Mouse (Mus musculus) activated CD4-positive, CD25-positive, alpha-beta regulatory T cell (primary cell): ENCODE results near the gene Tsc22d4. TPM values are rescaled to one million over a fixed set of nuclear protein-coding genes. Genes with fewer than 3 reads are reported as not detected.

Experiments used
- polyA plus RNA-seq, 2 experiments: library from polyadenylated mRNA; unstranded; fragments of 100-300 nt; shearing (Covaris generic); gene quantifications; one replicate each; pipeline ENCODE4 v1.2.1; 2017

Tsc22d4 gene
- 100 to 1,000 TPM; 347 to 409 TPM for polyA plus RNA-seq

DNA sequence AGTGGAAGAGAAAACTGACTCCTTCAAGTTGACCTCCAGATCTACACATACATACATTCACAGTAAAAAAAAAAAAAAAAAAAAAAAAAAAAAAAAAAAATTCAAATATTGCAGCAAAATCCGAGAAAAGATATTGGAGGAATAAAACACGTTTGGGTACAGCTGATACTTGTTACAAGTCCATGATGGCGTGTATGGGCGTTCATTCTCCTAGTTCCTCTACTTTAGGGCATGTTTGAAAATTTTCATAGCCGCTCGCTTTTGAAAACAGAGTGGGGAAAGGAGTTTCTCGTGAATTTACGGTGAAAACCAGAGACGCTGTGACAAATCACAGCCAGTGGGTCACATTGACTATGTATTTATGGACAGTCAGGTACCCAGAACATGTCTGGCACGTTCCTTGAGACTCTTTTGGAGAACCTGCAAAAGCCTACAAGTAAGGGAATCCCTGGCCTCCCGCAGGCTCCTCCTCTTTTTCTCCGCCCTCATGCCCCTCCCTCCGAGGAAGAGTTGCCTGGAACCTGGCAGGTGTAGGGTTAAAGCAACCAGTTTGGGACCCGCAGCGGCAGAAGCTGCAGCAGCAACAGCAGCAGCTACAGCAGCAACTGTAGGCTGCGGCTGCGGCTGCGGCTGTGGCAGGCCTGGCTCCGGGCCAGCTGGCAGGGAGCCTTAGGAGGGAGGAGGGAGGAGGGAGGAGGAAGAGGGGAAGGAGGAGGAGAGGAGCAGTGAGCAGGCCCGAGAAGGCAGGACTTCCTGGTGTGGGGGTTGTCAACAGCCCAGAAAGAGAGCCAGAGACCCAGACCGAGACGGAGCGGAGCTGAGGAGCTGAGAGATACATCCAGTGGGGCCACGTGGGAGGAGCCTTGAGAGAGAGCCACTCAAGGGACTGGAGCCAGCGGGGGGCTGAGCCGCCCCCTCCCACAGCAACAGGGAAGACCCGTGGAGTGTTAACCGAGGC is at the start of gene Tsc22d4:
Tsc22d4 (plus strand) TSS at position 517 of the 958 bp plus-strand sequence.

GRCm38 (mm10) chr5:137741023-137741931 is 4.3 kb upstream of the Tsc22d4 start, which contains the start of gene Nyap1:
Gene Nyap1 (minus strand): TSS chr5:137741607.

DNA sequence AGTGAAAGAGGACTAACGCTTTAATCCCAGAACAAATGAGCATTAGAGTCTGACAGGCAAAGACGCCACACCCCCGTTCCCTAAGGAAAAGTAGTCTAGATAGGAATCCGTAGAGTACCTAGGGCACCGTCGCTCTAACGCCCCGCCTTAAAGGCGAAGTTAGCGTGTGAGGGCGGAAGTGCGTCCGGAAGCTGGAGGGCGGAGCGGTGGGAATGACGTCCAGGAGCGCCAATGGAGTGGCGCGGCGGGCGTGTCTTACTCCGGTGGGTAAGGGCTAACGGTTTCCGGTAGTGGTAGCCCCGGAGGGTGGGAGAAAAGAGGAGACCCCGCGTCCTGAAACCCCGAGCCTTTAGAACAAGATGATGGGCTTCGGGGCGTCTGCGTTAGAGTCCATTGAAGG is 33.1 kb downstream of the Tsc22d4 start, which contains the start of gene Ppp1r35:
Ppp1r35 (plus strand) TSS at position 215 of the 400 bp plus-strand sequence.

GRCm38 (mm10) chr5:137787151-137787928 is 41.8 kb downstream of the Tsc22d4 start, which contains the start of the genes Mepce and Zcwpw1:
Gene Mepce (minus strand): TSS chr5:137787655.
Gene Zcwpw1 (plus strand): TSS chr5:137787798.

Other genes with a start within 250 kb of the Tsc22d4 start
- 10 to 100 TPM; 47.8 to 57.7 TPM for gene Pop7, start 243.2 kb upstream of the Tsc22d4 start, polyA plus RNA-seq
- gene Gigyf1, start 227.2 kb upstream of the Tsc22d4 start, polyA plus RNA-seq, result 10 to 100 TPM in 1 of 2 experiments, 1 to 10 TPM in 1; 8.3 to 15.9 TPM
- gene Epo, start 212.5 kb upstream of the Tsc22d4 start, polyA plus RNA-seq, result not detected
- 100 to 1,000 TPM; 290 to 376 TPM for gene Gnb2, start 212.2 kb upstream of the Tsc22d4 start, polyA plus RNA-seq
- gene Actl6b, start 192.2 kb upstream of the Tsc22d4 start, polyA plus RNA-seq, result not detected
- gene Tfr2, start 175.9 kb upstream of the Tsc22d4 start, polyA plus RNA-seq, result 1 to 10 TPM in 1 of 2 experiments, not detected in 1; 1.2 TPM
- gene Mospd3, start 144.7 kb upstream of the Tsc22d4 start, polyA plus RNA-seq, result 100 to 1,000 TPM; 105 to 118 TPM
- gene Pcolce, start 131.9 kb upstream of the Tsc22d4 start, polyA plus RNA-seq, result under 1 TPM; 0.75 to 0.98 TPM
- gene Fbxo24, start 116.7 kb upstream of the Tsc22d4 start, polyA plus RNA-seq, result under 1 TPM; 0.42 to 0.76 TPM
- 100 to 1,000 TPM; 199 to 234 TPM for gene Lrch4, start 116.6 kb upstream of the Tsc22d4 start, polyA plus RNA-seq
- gene Gm20605, start 116.6 kb upstream of the Tsc22d4 start, polyA plus RNA-seq, result 10 to 100 TPM; 51.3 to 58.0 TPM
- gene Sap25, start 104.4 kb upstream of the Tsc22d4 start, polyA plus RNA-seq, result 10 to 100 TPM; 87.4 to 94.1 TPM
- not detected for gene Irs3, start 100.0 kb upstream of the Tsc22d4 start, polyA plus RNA-seq
- gene Agfg2, start 61.0 kb upstream of the Tsc22d4 start, polyA plus RNA-seq, result 10 to 100 TPM; 18.7 to 27.2 TPM
- under 1 TPM; 0.80 to 0.97 TPM for gene Nyap1, start 4.1 kb upstream of the Tsc22d4 start, polyA plus RNA-seq
- gene Ppp1r35, start 33.1 kb downstream of the Tsc22d4 start, polyA plus RNA-seq, result 100 to 1,000 TPM; 105 to 113 TPM
- gene Mepce, start 41.9 kb downstream of the Tsc22d4 start, polyA plus RNA-seq, result 10 to 100 TPM; 32.6 to 35.7 TPM
- gene Zcwpw1, start 42.1 kb downstream of the Tsc22d4 start, polyA plus RNA-seq, result 10 to 100 TPM in 1 of 2 experiments, 1 to 10 TPM in 1; 6.7 to 12.5 TPM
- gene Pilra, start 90.6 kb downstream of the Tsc22d4 start, polyA plus RNA-seq, result 1 to 10 TPM in 1 of 2 experiments, under 1 TPM in 1; 0.70 to 1.2 TPM
- gene Pilrb1, start 112.4 kb downstream of the Tsc22d4 start, polyA plus RNA-seq, result 1 to 10 TPM in 1 of 2 experiments, under 1 TPM in 1; 0.58 to 1.5 TPM
- 1 to 10 TPM in 1 of 2 experiments, under 1 TPM in 1; 0.44 to 1.6 TPM for gene Pilrb2, start 126.1 kb downstream of the Tsc22d4 start, polyA plus RNA-seq
- under 1 TPM in 1 of 2 experiments, not detected in 1; 0.11 TPM for gene Cyp3a13, start 175.9 kb downstream of the Tsc22d4 start, polyA plus RNA-seq
- under 1 TPM in 1 of 2 experiments, not detected in 1; 0.06 TPM for gene Gjc3, start 217.4 kb downstream of the Tsc22d4 start, polyA plus RNA-seq
- gene Azgp1, start 235.8 kb downstream of the Tsc22d4 start, polyA plus RNA-seq, result not detected